Mouse (Mus musculus) right cerebral cortex, postnatal 10 days (tissue): ENCODE results near the gene Gadd45a.

ENCODE experiments used
- DNase-seq, 2 experiments: peaks; one replicate each; pipeline ENCODE4 v3.0.0; 2021; ENCODE audit warnings: low spot score in 2 of 2

Gene Gadd45a

GRCm38 (mm10) chr6:66985500-66985899, 51.8 kb downstream of the Gadd45a start:
- no peak for DNase-seq
